Mouse (Mus musculus): ENCODE data around the gene Psrc1. TPM values are rescaled to one million over a fixed set of nuclear protein-coding genes. Genes with fewer than 3 reads are reported as not detected.

Gene Psrc1
- total and polyA plus RNA-seq, 3 experiments, result 89.1 to 108 (median 106) TPM

DNA sequence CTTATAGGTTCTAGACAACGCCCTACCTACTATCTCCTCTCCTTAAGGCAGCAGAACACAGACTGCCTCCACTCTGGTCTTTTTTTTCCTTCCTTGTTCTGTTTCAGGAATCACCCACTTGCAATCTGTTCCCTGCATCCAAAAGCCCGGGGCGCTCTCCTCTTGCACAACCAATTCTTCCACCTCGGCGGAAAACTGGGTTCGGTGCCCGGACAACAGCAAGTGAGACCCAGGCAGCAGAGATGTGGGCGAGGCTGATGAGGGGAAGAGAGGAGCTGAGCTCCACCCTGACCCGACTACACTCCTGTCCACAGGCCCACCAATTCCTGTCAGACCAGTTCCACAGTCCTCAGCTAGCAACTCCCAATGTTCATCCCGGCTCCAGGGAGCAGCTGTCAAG is 2.5 kb downstream of the Psrc1 start:
- TF ChIP-seq JUN (IDR thresholded peaks at IDR 0.05; ENCODE audit: insufficient read depth, low read depth, low read length) (no peak), POLR2A (IDR thresholded peaks at IDR 0.05; ENCODE audit: low read depth, low read length) (no peak)
- no peaks in the 10 kb centered on the region for H3K9me3 ChIP-seq (replicated peaks; ENCODE audit: low read length)
- H3K27ac ChIP-seq (ENCODE audit: insufficient read depth, low read depth), result no peak overlapping the region
- peaks cover 8% of the 10 kb centered on the region; the same call in 1 of the 2 replicates for H3K79me2 ChIP-seq (replicated peaks; ENCODE audit: control insufficient read depth, extremely low read depth, insufficient read depth, poor library complexity, severe bottlenecking)
- no peaks in the 10 kb centered on the region for H3K27me3 ChIP-seq (replicated peaks)
- H3K4me1 ChIP-seq (ENCODE audit: control insufficient read depth in 1 of 2, insufficient read depth in 2 of 2), result peaks cover 11 to 46% of the 10 kb centered on the region in 2 experiments
- in situ Hi-C loops (cut with MboI; ENCODE audit: low pct_ligation_motif_present, low pct_unique_long_range_greater_than_20kb, low sequenced_read_pairs), result loop anchor here (5.0 to 10.0 kb wide), 2 partner anchors 109 to 221 kb away; no protein-coding TSS in a partner anchor
- H3K9ac ChIP-seq (ENCODE audit: insufficient read depth, low read depth), result no peak overlapping the region
- peak overlapping the region; percentile 39; the same call in 1 of the 2 replicates for H3K4me2 ChIP-seq (ENCODE audit: insufficient read depth, low read depth, poor library complexity, severe bottlenecking)
- DNase-seq (ENCODE audit: extremely low read depth), result no peak
- peak overlapping the region in 1 of 3 experiments; percentile 23 for H3K4me3 ChIP-seq (replicated peaks in 1 of 3; ENCODE audit: low read depth in 2 of 3, low read length in 2 of 3, poor library complexity in 1 of 3)
- peaks cover 22 to 38% of the 10 kb centered on the region in 2 experiments for H3K36me3 ChIP-seq (replicated peaks in 1 of 2; ENCODE audit: control insufficient read depth in 1 of 2, insufficient read depth in 1 of 2, low read length in 1 of 2)
- dilution Hi-C loops (cut with MboI; ENCODE audit: extremely low pct_ligation_motif_present, extremely low pct_unique_long_range_greater_than_20kb, low sequenced_read_pairs), result no loop called here

DNA sequence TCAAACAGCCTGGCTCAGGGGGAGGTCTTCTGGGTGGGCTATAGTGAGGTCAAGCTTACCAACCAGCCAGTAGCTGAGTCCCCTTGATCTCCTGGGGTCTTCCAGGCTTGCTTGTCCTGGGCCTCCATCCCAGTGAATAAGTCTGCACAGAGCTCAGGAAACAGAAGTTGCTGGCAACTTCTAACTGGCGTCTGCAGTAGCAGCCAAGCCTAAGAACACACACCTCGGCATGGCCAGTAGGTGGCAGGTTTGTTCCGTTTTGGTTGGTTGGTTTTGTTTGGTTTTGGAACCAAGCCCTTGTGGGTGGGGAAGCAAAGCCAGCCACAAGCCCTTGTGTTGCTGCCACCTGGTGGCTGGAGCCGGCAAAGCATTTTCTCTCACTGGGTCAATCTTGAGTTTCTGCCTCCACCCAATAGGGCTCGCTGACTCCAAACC is 5.5 kb downstream of the Psrc1 start:
- Histone ChIP-seq H3K4me2 (ENCODE audit: insufficient read depth, low read depth, poor library complexity, severe bottlenecking) (no peak overlapping the region), H3K9me3 (replicated peaks; ENCODE audit: low read length) (no peaks in the 10 kb centered on the region), H3K27me3 (replicated peaks) (peaks cover 13% of the 10 kb centered on the region), H3K79me2 (replicated peaks; ENCODE audit: control insufficient read depth, extremely low read depth, insufficient read depth, poor library complexity, severe bottlenecking) (peaks cover 8% of the 10 kb centered on the region; the same call in 1 of the 2 replicates), H3K9ac (ENCODE audit: insufficient read depth, low read depth) (no peak overlapping the region), H3K4me1 (ENCODE audit: control insufficient read depth in 1 of 2, insufficient read depth in 2 of 2) (peaks cover 5 to 37% of the 10 kb centered on the region in 2 experiments; a peak in 3 of 4 replicates), H3K36me3 (replicated peaks in 1 of 2; ENCODE audit: control insufficient read depth in 1 of 2, insufficient read depth in 1 of 2, low read length in 1 of 2) (peaks cover 22 to 38% of the 10 kb centered on the region in 2 experiments), H3K4me3 (replicated peaks in 1 of 3; ENCODE audit: low read depth in 2 of 3, low read length in 2 of 3, poor library complexity in 1 of 3) (no peak overlapping the region), H3K27ac (ENCODE audit: insufficient read depth, low read depth) (no peak overlapping the region)
- in situ Hi-C loops (cut with MboI; ENCODE audit: low pct_ligation_motif_present, low pct_unique_long_range_greater_than_20kb, low sequenced_read_pairs), result loop anchor here (5.0 to 10.0 kb wide), 2 partner anchors 112 to 224 kb away; no protein-coding TSS in a partner anchor
- dilution Hi-C loops (cut with MboI; ENCODE audit: extremely low pct_ligation_motif_present, extremely low pct_unique_long_range_greater_than_20kb, low sequenced_read_pairs), result no loop called here
- peak; percentile 97 for DNase-seq (ENCODE audit: extremely low read depth)
- TF ChIP-seq ZMIZ1 (IDR thresholded peaks at IDR 0.05; ENCODE audit: low read depth, low read length) (no peak), PAX5 (IDR thresholded peaks at IDR 0.05; ENCODE audit: low read length) (no peak), UBTF (IDR thresholded peaks at IDR 0.05; ENCODE audit: low read depth, low read length) (no peak), BHLHE40 (IDR thresholded peaks at IDR 0.05; ENCODE audit: low read depth, low read length) (no peak), TCF12 (IDR thresholded peaks at IDR 0.05; ENCODE audit: low read depth, low read length) (peak; percentile 51; the same call in 1 of the 2 replicates), EP300 (IDR thresholded peaks at IDR 0.05; ENCODE audit: low read length) (no peak), ZNF384 (IDR thresholded peaks at IDR 0.05; ENCODE audit: low read depth, low read length) (no peak), SMC3 (IDR thresholded peaks at IDR 0.05; ENCODE audit: low read depth, low read length) (peak; percentile 92), E2F4 (IDR thresholded peaks at IDR 0.05; ENCODE audit: insufficient replicate concordance, low read depth, low read length) (no peak), MAFK (IDR thresholded peaks at IDR 0.05; ENCODE audit: insufficient replicate concordance, low read length) (no peak), IRF4 (IDR thresholded peaks at IDR 0.05; ENCODE audit: low read depth, low read length) (peak; percentile 71; the same call in 1 of the 2 replicates), NELFE (IDR thresholded peaks at IDR 0.05; ENCODE audit: low read depth, low read length) (peak; percentile 36; the same call in 1 of the 2 replicates), ETS1 (conservative IDR thresholded peaks at IDR 0.05; ENCODE audit: low read depth, low read length) (no peak), POLR2A (IDR thresholded peaks at IDR 0.05; ENCODE audit: low read depth, low read length) (0 out of 2 replicates have a peak, but pooled peaks have one; percentile 31), POLR2AphosphoS2 (IDR thresholded peaks at IDR 0.05; ENCODE audit: low read depth, low read length) (peak; percentile 86), HCFC1 (IDR thresholded peaks at IDR 0.05; ENCODE audit: low read depth, low read length) (peak; percentile 40; the same call in 1 of the 2 replicates), GABPA (IDR thresholded peaks at IDR 0.05; ENCODE audit: insufficient replicate concordance, low read depth, low read length) (no peak), ELF1 (IDR thresholded peaks at IDR 0.05; ENCODE audit: low read depth, low read length) (peak; percentile 37; the same call in 1 of the 2 replicates), MAX (IDR thresholded peaks at IDR 0.05; ENCODE audit: low read length) (no peak), RCOR1 (conservative IDR thresholded peaks at IDR 0.05; ENCODE audit: low read depth, low read length) (no peak), SIN3A (IDR thresholded peaks at IDR 0.05; ENCODE audit: low read length) (peak; percentile 52; the same call in 1 of the 2 replicates), NRF1 (IDR thresholded peaks at IDR 0.05; ENCODE audit: low read depth, low read length) (no peak), ZKSCAN1 (IDR thresholded peaks at IDR 0.05; ENCODE audit: borderline replicate concordance, low read depth, low read length) (no peak), USF2 (conservative IDR thresholded peaks at IDR 0.05; ENCODE audit: low read depth, low read length) (no peak), CHD1 (IDR thresholded peaks at IDR 0.05; ENCODE audit: low read depth, low read length) (no peak), JUND (conservative IDR thresholded peaks at IDR 0.05; ENCODE audit: low read depth, low read length) (0 out of 2 replicates have a peak, but pooled peaks have one; percentile 13), KAT2A (IDR thresholded peaks at IDR 0.05; ENCODE audit: insufficient replicate concordance, low read length) (no peak), TBP (conservative IDR thresholded peaks at IDR 0.05; ENCODE audit: low read depth, low read length) (no peak), MEF2A (IDR thresholded peaks at IDR 0.05; ENCODE audit: borderline replicate concordance, low read depth, low read length) (peak; percentile 59; the same call in 1 of the 2 replicates), JUN (IDR thresholded peaks at IDR 0.05; ENCODE audit: insufficient read depth, low read depth, low read length) (no peak), MYC (IDR thresholded peaks at IDR 0.05; ENCODE audit: low read depth, low read length) (peak; percentile 67; the same call in 1 of the 2 replicates), CTCF (conservative IDR thresholded peaks at IDR 0.05 in 1 of 2, IDR thresholded peaks at IDR 0.05 in 1 of 2; ENCODE audit: low read depth in 2 of 2, low read length in 2 of 2) (peak; percentile 88 to 99)
